Mouse (Mus musculus) lung, postnatal 14 days (tissue): Measurements from ENCODE around the gene Ppp3ca.
A peak's percentile ranks its signal among the peaks of the same experiment; 100 is the strongest.

Experiments used
- DNase-seq: peaks from one replicate; pipeline ENCODE4 v3.0.0; 2021

Ppp3ca gene

DNA sequence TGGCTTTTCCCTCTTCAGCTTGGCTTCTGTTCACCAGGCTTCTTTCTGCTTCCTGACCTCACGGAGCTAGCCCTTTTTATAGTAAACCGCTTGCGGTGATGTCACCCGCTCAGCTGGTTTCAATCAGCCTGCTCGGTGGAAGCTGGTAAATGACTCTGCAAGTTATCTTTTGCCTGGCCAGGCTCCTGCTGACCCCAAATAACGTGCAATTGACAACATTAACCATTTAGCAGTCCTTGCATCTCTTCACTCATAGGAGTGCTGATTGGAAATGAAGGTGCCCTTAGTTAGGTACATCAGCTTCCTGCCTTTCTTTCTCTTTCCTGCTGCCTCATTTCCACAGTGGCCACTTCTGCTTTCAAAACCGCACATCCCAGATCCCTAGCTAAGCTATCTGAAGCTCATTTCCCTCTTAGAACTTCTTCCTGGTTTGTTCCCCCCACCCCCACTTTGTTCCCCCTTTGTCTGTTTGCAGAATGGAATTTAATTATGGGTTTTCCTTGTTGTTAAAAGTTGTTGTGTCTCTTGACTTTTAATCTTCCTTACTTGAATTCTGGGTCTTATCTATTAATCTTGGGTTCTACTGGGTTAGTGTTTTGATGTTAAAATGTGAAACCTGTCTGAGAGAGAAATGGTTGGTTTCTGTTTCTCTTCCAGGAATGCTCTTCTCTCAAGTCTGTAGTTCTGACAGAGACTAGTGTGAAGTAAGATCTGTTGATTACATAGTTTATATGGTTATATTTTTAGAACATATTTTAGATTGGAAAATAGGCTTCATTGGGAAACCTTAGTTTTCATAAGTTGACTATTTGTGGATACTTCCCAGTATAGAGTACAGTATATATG lies 55.6 kb downstream of the Ppp3ca start:
- peak; percentile 66 for DNase-seq

DNA sequence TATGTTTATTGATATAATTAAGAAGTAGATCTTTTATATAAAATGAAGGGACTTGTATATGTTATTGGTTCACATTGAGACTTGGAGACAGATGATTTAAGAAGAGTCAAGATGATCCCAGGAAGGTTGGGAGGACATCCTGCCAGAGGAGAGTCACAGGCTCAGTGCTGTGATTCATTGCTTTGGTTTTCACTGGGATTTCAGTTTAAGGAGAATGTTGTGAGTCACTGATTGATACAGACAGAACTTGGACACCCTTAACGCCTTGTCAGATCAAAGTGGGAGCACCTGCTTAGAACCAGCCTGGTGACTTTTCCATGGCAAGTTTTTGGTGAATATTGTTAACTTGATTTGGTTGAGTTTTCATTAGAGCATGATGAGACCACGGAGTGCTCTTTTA lies 58.0 kb downstream of the Ppp3ca start:
- no peak for DNase-seq

DNA sequence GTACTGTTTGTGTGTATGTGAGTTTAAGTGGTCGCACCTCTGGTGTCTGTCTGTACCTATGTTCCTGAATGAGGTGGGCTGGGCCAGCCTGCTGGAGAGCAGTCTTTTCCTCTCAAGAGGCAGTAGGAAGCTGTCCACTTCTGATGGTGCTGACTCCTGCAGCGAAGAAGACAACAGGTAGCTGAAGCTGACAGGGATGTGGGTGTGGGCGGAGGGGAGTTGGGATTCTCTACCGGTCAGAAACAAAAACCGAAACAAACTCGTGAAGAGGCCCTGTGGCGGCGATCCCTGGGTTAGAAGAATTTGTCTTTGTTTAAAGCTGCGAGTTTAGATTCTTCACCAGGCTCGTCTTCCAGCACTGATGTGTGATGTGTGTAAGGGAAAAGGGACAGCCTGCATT lies 60.1 kb downstream of the Ppp3ca start:
- DNase-seq = no peak

DNA sequence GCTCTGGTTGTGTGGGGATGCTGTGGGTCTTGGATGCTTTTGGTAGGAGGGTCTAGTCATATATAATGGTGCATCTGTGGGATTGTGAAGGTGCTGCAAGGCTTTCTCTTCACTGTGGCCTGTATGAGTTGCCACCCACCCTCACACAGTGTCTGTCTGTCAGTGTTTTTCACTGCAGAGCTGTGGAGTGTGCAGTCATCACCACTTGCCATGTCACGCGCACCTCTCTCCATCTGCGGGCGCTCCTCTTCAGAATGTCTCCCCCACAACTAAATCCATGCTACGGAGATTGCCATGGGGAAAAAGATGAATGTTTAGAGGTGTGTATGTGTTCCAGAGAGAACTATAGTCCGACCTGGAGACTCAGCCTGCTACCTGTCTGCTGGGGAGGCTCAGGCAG lies 61.7 kb downstream of the Ppp3ca start:
- DNase-seq = no peak

DNA sequence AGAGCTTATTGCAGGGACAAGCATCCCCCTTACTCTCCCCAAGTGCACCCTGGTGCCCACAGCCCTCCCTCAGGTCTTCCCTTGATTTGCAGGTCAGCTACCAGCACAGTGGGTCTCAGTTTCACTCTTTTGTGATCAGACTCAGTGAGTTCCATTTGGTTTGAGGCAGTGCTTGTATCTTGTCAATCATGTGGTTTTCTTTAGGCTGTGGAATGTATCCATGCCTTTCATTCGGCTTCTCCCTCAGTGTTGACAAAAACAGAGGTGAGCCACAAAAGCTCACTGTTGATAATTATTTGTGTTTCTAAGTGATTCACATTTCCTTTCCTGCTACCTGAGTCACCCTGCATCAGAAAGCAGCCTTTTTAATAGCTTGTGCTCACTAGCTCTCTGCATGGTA lies 66.1 kb downstream of the Ppp3ca start:
- no peak for DNase-seq

DNA sequence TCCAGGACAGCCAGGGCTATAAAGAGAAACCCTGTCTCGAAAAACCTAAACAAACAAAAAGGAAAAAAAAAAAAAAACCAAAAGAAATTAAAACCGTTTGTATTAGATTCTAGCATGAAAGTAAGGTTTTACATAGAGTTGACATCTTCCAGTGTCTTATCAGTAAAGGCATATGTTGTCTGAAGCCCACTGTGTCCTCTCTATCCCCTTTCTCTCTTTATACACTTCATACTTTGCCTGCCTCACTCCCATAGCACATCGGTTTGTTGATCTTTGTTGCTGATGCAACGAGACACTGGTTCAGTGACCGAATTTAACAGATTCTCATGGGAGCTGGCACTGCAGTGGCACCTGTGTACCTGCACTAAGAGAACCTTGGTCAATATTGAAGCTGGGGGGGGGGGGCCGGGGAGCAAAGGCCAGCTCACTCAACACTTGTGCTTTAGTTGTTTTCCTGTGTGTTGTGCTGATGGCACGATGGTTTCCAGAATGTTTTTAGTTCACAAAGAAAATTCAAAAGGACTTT lies 66.9 kb downstream of the Ppp3ca start:
- no peak for DNase-seq

DNA sequence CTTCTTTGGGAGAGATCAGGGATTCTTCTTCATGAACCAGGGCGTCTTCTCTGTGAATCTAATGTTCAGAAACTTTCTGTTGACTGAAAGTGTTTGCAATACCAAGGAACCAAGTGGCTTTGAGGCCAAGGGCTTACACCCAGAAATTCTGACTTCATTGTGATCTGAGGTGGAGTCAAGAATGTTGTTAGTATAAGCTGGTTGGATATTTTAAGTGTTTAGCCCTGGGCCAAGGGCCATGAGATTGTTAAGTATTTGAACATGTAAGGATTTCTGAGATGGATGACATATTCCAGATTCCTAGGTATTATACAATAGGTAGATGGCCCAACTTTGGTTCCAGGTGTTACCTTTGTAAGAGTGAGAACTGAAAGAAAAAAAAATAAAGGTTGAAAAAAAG lies 68.5 kb downstream of the Ppp3ca start:
- DNase-seq = peak; percentile 20

DNA sequence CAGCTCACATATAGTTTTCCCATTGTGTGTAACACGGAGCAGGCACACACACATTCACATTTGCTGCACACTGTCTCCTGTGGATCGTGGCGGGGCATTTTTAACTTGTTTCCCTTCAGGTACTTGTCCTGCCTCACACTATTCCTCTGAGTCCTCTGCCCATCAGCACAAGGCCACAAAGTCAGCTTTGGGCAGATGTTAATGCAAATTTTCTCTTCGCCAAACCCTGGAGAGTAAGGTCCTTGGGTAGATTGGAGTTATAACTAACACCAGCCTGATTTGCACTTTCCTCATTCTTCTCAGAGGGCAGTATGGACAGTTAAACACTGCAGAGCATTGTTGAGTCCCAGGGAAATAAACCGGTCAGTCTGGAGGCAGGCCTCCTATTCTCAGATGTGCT lies 69.0 kb downstream of the Ppp3ca start:
- DNase-seq = no peak

DNA sequence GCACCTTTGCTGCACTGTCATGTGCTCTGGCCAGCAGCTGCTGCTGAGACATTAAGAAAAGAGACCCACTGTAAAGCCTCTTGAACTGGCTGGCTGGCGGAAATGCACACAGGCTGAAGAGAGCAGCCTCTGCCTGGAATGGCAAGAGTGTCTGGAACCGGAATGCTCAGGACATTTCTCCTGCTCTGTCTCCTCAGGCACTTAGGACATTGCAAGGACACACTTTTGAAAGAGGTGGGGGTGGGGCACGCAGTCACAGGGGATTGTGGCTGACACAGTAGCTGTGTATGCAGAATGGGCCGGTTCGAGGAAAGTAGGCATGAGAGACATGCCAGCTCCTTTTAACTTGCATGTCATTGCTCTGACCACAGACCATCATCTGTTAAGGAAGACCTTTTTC lies 71.7 kb downstream of the Ppp3ca start:
- DNase-seq = no peak

DNA sequence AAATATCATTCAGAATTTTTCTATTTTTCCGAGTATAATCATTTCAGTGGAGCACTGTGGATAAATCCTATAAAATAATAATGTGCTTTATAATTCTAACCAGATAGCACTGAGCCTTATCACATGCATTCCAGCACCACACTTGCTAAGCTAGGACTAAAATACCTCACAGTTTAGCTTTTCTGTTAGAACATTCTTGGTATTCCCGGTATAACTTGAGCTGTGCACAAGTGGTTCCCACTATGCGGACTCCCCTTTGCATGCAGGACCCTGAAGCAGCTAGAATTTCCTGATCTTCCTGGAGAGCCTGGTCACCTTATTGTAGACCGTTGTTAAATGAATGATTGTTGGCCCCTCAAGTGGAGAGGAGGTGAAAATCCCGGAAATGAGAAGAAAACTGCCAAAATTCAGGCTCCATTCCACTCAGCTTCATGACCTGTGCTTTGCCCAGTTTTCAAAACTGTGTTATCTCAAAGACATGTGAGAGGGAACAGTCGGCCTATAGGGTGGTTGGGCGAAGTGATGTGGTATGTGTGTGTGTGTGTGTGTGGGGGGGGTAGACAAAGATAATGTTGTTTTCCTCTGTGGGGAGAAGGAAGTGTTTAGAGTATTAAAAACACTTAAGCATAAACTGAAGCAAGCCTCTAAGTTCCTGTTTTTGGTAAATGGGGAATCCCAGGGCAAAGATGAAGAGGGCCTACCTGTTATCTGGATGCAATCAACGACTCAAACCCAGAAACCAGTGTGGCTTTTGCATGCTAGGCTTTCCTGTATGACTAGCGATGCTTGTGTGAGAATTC lies 72.5 kb downstream of the Ppp3ca start:
- DNase-seq = no peak

DNA sequence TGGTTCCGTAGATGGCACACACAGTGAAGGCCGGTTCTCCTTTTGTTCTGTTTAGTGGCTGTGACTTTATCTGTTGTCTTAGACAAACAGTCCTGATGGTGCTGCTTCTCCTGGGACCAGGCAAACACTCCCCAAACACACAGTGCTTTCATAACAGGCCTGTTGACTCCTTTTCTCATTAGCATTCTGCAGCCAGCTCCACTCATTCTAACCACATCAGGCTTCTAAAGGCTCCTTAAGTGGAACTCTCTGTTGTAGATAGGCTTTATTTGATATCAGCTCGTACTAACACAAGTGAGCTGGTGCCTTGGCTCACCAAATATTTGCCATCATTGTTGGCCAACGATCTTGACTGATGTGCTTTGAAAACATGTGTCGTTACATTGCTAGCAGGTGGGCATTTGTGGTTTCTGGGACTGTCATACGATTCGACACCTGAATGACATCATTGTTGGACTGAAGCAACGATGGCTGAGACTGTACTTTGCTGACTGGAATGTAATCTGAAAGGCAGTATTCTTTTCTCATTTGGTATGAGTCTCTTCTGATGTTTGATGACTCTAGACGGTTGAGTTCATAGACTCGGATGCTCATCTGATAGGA lies 74.5 kb downstream of the Ppp3ca start:
- DNase-seq = no peak

DNA sequence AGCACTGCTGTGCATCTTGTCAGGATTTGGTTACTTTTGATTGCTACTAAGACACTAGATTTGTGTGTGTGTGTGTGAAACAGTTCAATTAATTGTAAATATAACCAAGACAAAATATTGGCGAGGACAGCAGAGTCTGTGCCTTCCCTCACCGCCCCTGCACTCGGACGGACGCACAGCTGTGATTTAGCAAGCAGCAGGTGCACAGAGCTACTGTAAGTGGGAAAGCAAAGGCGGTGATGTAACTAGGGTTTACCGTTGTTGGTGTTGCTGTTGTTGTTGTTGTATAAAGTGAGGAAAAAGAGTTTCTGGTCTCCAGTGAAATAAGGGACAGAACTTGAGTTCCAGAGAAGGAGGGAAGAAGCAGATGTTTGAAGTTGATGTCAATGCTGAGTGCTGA lies 75.5 kb downstream of the Ppp3ca start:
- DNase-seq = no peak

DNA sequence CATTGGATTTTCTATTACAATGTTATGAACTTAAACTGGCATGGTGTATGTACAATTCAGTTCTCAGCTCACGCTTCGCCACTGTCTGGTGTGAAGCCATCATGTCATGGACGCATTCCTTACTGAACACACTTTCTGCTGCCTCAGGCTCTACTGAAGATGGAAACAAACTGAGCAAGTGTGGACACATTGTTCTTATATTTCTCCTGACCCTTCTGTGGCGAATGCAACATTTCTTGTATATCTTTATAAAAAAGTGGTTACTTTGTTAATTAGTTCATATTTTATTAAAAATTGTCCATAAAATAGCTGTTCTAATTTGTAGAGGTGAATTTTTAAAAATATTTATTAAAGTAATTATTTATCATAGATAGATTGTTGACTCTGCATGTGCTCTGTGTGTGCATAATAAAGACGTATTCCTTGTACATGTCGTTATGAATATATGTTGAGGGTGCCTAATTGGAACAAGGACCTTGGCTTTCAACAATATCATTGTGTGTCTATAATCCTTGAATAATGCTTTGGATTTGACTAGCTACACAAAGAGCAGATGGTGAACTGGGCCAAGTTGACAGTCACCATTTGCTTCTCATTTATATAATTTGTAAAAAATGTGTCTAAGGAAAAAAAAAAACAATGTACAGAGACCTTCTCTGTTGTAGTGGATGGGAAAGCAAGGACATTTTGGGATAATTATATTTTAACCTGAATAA lies 79.0 kb downstream of the Ppp3ca start:
- no peak for DNase-seq

DNA sequence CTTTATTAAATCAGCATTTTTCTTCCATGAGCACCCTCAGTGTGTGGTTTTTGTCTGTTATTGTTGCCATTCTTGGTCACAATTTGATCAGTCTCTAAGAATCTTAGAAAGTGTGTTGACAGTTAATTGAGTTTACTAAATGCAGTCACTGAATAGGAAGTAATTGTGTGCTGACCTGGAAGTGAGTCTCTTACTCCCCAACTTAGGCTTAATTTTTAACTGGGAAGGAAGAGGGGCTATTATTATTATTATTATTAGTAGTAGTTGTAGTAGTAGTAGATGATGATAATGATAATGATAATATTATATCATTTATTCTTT lies 79.5 kb downstream of the Ppp3ca start:
- DNase-seq = no peak

DNA sequence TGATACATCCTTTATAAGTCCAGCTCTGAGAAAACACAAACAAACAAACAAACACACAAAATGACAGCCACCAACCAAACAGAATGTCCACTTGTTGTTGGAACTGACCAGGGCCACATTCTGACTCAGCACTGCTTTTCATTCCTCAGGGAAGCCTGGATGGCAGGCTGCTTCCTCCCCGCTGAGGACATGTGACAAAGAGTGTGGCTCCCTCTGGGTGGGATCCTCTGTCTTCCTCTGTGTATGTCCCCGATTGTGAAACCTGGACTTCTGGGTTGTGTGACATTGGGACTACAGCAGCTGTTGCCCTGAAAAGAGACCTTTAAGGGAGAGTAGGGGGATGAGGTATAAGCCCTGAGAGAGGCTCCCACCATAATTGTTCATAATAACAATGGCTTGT lies 80.0 kb downstream of the Ppp3ca start:
- no peak for DNase-seq

DNA sequence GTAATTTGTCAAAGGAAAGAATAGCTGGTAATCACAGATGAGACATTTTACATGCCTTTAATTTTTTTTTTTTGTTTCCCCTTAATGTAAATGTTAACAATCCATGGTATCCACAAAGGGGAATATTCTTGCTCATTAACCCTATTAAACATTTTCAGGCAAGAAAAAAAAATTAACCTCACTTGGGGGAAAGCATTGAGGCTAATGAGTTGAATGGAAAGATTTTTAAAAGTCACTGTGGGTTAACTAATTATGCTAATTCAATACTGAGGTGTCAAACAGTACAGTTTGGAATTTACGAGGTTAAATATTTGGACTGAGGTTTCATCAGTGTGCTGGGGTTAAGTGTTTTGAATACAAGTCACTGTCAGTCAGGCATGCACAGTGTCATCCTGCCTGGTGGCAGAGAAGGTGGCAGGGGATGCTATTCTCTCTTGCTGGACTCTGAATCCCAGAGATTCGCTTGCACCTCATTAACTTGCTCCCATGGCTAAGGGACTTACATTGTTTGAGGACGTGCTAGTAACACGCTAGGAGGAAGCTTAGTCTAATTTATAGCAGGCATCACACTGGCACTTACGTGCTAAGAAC lies 82.3 kb downstream of the Ppp3ca start:
- DNase-seq = no peak

DNA sequence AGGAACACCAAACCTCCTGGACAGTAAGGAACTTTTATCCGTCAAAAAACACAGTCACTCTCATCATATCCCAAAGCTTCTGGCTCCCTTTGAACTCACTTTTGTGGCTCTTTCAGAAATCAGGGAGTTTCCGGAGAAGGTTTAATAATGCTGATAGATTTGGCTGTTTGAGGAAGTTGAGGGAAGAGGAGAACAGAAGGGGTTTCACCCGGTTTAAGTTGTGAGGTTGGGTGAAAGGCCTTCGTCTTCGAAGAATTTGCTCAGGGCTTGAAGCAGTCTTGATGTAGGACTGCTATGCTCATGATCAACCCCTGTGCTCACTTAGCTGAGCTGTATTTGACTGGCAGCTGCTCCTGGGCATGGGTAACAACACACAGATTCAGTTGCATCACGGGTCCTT lies 86.2 kb downstream of the Ppp3ca start:
- DNase-seq = no peak

DNA sequence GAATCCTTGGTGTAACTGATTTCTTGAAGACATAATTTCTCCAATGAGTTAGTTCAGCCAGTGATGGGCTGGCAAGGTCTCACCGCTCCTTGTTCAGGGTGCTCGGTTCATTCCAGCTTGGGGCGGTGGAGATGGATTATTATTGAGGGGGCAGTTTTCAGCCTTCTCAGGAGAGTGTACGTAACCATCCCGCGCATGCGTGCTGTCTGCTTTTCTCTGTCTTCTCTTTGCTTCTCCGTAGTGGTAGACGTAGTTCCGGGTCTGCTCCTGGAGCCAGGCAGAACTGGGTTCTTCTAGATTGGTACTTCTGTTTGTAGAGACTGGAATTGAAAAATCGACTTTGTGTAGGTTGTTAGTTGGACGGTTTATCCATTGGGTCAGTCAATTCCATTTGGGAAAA lies 89.5 kb downstream of the Ppp3ca start:
- no peak for DNase-seq

DNA sequence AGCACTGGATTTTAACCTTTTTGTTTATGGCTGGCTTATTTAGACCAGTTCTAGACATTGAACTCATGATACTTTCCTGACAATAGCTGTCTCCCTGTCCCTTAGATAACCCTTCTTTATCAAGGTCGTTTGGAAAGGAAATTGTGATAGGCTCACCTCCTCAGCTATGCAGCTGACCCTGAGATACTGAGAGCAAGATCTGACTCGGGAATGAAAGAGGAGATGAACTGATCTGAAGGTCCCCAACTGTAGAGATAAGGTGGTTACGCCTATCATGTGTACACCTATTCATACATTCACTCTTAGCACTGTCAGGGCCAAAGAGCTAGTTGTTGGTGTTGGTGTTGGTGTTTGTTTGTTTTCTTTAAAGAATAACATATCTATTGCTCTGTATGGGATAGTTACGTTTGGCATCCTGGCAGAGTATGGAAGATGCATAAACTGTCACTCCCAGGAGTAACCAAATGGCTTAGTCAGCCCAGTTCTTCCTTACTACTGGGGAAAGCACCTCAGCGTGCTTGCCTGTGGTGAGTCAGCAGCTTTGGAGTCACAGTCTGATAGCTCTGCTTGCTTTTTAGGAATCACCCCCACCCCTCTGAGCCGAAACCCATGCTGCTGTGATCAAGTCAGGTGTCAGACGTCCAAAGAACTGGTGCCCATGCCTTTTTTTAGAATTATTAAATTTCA lies 91.5 kb downstream of the Ppp3ca start:
- DNase-seq = no peak

DNA sequence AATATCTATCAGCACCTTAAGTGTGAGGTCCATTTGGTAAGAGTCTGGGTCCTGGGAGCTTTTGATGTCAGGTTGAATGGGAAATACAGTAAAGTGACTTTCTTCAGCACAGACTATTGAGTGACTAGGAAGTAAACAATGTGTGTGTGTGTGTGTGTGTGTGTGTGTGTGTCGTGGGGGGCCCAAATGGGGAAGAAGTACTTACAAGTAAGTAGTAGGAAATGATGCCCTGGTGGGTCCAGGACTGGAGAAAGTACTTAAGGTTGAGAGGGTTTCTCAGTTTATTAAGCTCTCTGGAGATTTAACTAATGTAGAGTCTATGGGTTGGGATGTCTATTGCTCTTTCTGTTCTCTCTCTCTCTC lies 92.0 kb downstream of the Ppp3ca start:
- no peak for DNase-seq

DNA sequence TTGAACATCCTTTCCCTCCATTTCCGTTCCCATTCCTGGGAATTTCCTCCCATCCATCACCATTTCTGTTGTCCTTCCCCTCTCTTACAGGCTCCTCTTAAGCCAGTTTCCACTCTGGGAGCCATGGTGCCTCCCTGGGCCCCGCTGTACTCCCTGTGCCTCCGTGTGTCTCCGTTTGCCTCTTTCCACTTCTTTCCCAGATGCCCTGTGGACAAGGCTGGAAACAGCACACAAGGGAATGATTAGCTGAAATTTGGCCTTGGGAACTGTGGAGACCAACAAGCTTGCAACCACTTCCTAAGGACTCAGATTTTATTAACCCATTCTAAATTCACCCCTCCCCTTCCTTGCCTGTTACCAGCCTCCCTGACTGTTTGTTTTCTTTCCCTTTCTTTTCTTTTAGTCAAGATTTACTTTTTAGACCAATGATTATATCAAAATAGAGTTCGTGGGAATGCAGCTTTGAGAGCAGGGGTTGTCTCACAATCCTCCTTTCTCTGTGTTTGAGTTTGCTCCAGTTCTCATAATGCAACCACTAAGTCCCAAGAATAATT lies 93.9 kb downstream of the Ppp3ca start:
- no peak for DNase-seq

DNA sequence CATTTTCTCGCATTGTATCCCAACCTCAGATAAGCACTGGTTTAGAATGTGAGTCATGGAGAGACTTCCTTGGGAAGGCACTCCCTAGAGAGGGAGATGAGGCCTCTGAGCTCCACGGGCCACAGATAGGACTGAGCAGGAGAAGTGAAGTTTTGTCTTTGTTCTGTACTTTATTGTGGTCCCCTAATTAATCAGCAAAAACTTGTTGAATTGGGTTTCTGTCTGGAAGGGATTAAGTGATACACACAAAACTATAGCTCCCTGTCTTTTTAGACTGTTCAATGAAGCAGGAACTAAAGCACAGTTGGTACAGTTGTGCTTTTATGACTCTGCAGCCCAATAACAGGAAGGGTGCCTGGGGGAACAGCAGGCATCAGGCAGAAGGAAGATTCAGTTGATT lies 95.6 kb downstream of the Ppp3ca start:
- no peak for DNase-seq
